10 mouse cellular contexts compared by ENCODE assay signal in genomic region chr12:83375015-83375831, GRCm38 (mm10).
DNase-seq lines count a peak whose midpoint lies in the region; ATAC-seq and TF ChIP-seq lines count a peak whose summit lies in the region.
"Had no signal": no experiment of that assay in that cellular context is flagged by ENCODE, and none has a peak within 500 bp of the region (broad histone marks: within the 10 kb centered on the region; RNA-seq: fewer than 3 reads in every experiment).

No protein-coding gene starts in this region.

- ATAC-seq in forebrain, embryonic 14.5 days: no peak
- peak; percentile 93 for ATAC-seq in erythroid progenitor cell, adult 5-6 weeks (replicated peaks; ENCODE audit: low FRiP score, poor library complexity, severe bottlenecking)
- 0 out of 2 replicates have a peak, but pooled peaks have one; percentile 38 for ATAC-seq in intestine, postnatal 0 days
- ATAC-seq in stomach, embryonic 16.5 days (ENCODE audit: insufficient read depth, low FRiP score): peak; percentile 74; the same call in 1 of the 2 replicates
- ATAC-seq in forebrain, embryonic 11.5 days (replicated peaks; ENCODE audit: low FRiP score): no peak

- no peaks in the 10 kb centered on the region for H3K36me3 ChIP-seq in forebrain, embryonic 10.5 days (replicated peaks)
- no peaks in the 10 kb centered on the region for H3K36me3 ChIP-seq in forebrain, embryonic 14.5 days (ENCODE audit: control insufficient read depth, insufficient read depth, low read length)
- no peaks in the 10 kb centered on the region for H3K36me3 ChIP-seq in intestine, postnatal 0 days (ENCODE audit: control insufficient read depth, insufficient read depth)
- H3K36me3 ChIP-seq in stomach, embryonic 16.5 days (ENCODE audit: control insufficient read depth, insufficient read depth, low read length): no peaks in the 10 kb centered on the region
- no peaks in the 10 kb centered on the region for H3K36me3 ChIP-seq in forebrain, embryonic 11.5 days (ENCODE audit: control insufficient read depth, insufficient read depth, low read length)
- H3K36me3 ChIP-seq: embryonic facial prominence, embryonic 13.5 days had no signal

- H3K4me1 ChIP-seq in forebrain, embryonic 10.5 days: peaks cover 11% of the 10 kb centered on the region
- no peaks in the 10 kb centered on the region for H3K4me1 ChIP-seq in forebrain, embryonic 14.5 days (ENCODE audit: control insufficient read depth, insufficient read depth, low read length)
- no peaks in the 10 kb centered on the region for H3K4me1 ChIP-seq in intestine, postnatal 0 days (replicated peaks; ENCODE audit: control insufficient read depth, insufficient read depth, low read length)
- H3K4me1 ChIP-seq in stomach, embryonic 16.5 days (ENCODE audit: control insufficient read depth, insufficient read depth, low read length): no peaks in the 10 kb centered on the region
- no peaks in the 10 kb centered on the region for H3K4me1 ChIP-seq in forebrain, embryonic 11.5 days (replicated peaks; ENCODE audit: control insufficient read depth, insufficient read depth, low read length)
- H3K4me1 ChIP-seq: embryonic facial prominence, embryonic 13.5 days had no signal

- H3K4me2 ChIP-seq in forebrain, embryonic 14.5 days (ENCODE audit: low read length): no peak overlapping the region
- no peak overlapping the region for H3K4me2 ChIP-seq in intestine, postnatal 0 days (replicated peaks; ENCODE audit: low read depth)
- no peak overlapping the region for H3K4me2 ChIP-seq in stomach, embryonic 16.5 days (ENCODE audit: low read depth, low read length)
- no peak overlapping the region for H3K4me2 ChIP-seq in forebrain, embryonic 11.5 days (ENCODE audit: low read depth, low read length, severe bottlenecking)
- H3K4me2 ChIP-seq: embryonic facial prominence, embryonic 13.5 days had no signal

- H3K27ac ChIP-seq in forebrain, embryonic 10.5 days: peak overlapping the region; percentile 30; the same call in 1 of the 2 replicates
- no peak overlapping the region for H3K27ac ChIP-seq in forebrain, embryonic 14.5 days (ENCODE audit: low read depth, low read length)
- no peak overlapping the region for H3K27ac ChIP-seq in intestine, postnatal 0 days (ENCODE audit: low read depth, low read length)
- H3K27ac ChIP-seq in stomach, embryonic 16.5 days (ENCODE audit: low read length): no peak overlapping the region
- H3K27ac ChIP-seq in left cerebral cortex, adult 2 months: no peak overlapping the region
- H3K27ac ChIP-seq in forebrain, embryonic 11.5 days (ENCODE audit: low read depth, low read length): no peak overlapping the region
- H3K27ac ChIP-seq: embryonic facial prominence, embryonic 13.5 days had no signal

- 86% methylated on average over 12 of the region's 12 CpGs for WGBS in forebrain, embryonic 10.5 days
- WGBS in forebrain, embryonic 14.5 days: 90% methylated on average over 12 of the region's 12 CpGs
- 73% methylated on average over 12 of the region's 12 CpGs for WGBS in intestine, postnatal 0 days
- WGBS in stomach, embryonic 16.5 days: 67% methylated on average over 12 of the region's 12 CpGs
- 87% methylated on average over 12 of the region's 12 CpGs for WGBS in forebrain, embryonic 11.5 days

- DNase-seq in forebrain, embryonic 10.5 days (ENCODE audit: extremely low spot score, low spot score): no peak
- no peak for DNase-seq in forebrain, embryonic 14.5 days (ENCODE audit: low spot score)
- DNase-seq in left cerebral cortex, adult 2 months (ENCODE audit: extremely low spot score in 1 of 2, low spot score in 2 of 2): no peak
- no peak for DNase-seq in retina, embryonic 14.5 days (ENCODE audit: low spot score)
- no peak for DNase-seq in forebrain, embryonic 11.5 days (ENCODE audit: low spot score)
- DNase-seq: kidney, adult 2 months had no signal

- intact Hi-C loops in left cerebral cortex, adult 2 months (cut with DNase I): no loop called here

- no peaks in the 10 kb centered on the region for H3K9me3 ChIP-seq in forebrain, embryonic 10.5 days
- H3K9me3 ChIP-seq in forebrain, embryonic 14.5 days (replicated peaks; ENCODE audit: control insufficient read depth, low read length): no peaks in the 10 kb centered on the region
- H3K9me3 ChIP-seq in intestine, postnatal 0 days (ENCODE audit: control insufficient read depth): no peaks in the 10 kb centered on the region
- no peaks in the 10 kb centered on the region for H3K9me3 ChIP-seq in stomach, embryonic 16.5 days (replicated peaks; ENCODE audit: control insufficient read depth, low read length)
- no peaks in the 10 kb centered on the region for H3K9me3 ChIP-seq in forebrain, embryonic 11.5 days (ENCODE audit: control insufficient read depth, low read length)
- H3K9me3 ChIP-seq: embryonic facial prominence, embryonic 13.5 days had no signal

- no peak for TF ChIP-seq CTCF in intestine, postnatal 0 days (IDR thresholded peaks at IDR 0.05; ENCODE audit: low read depth)
- no peak for TF ChIP-seq CTCF in left cerebral cortex, adult 2 months (IDR thresholded peaks at IDR 0.05)

- no peak overlapping the region for H3K4me3 ChIP-seq in forebrain, embryonic 10.5 days
- no peak overlapping the region for H3K4me3 ChIP-seq in forebrain, embryonic 14.5 days (ENCODE audit: low read depth, low read length)
- H3K4me3 ChIP-seq in intestine, postnatal 0 days (ENCODE audit: low read depth, low read length): no peak overlapping the region
- H3K4me3 ChIP-seq in stomach, embryonic 16.5 days (replicated peaks; ENCODE audit: low read length): no peak overlapping the region
- H3K4me3 ChIP-seq in left cerebral cortex, adult 2 months: no peak overlapping the region
- H3K4me3 ChIP-seq in forebrain, embryonic 11.5 days (ENCODE audit: low read depth, low read length): no peak overlapping the region
- H3K4me3 ChIP-seq: embryonic facial prominence, embryonic 13.5 days had no signal

- H3K27me3 ChIP-seq in forebrain, embryonic 10.5 days (ENCODE audit: poor library complexity, severe bottlenecking): no peaks in the 10 kb centered on the region
- H3K27me3 ChIP-seq in forebrain, embryonic 14.5 days (replicated peaks; ENCODE audit: control insufficient read depth, insufficient read depth, low read length): no peaks in the 10 kb centered on the region
- H3K27me3 ChIP-seq in intestine, postnatal 0 days (replicated peaks; ENCODE audit: control insufficient read depth, insufficient read depth, low read length): no peaks in the 10 kb centered on the region
- no peaks in the 10 kb centered on the region for H3K27me3 ChIP-seq in stomach, embryonic 16.5 days (ENCODE audit: control insufficient read depth, insufficient read depth, low read length)
- H3K27me3 ChIP-seq in forebrain, embryonic 11.5 days (ENCODE audit: control insufficient read depth, insufficient read depth, low read length): no peaks in the 10 kb centered on the region
- H3K27me3 ChIP-seq: embryonic facial prominence, embryonic 13.5 days had no signal

- H3K9ac ChIP-seq in forebrain, embryonic 14.5 days (ENCODE audit: low read length): no peak overlapping the region
- no peak overlapping the region for H3K9ac ChIP-seq in intestine, postnatal 0 days (ENCODE audit: low read depth, low read length)
- H3K9ac ChIP-seq in stomach, embryonic 16.5 days (ENCODE audit: low read length): no peak overlapping the region
- no peak overlapping the region for H3K9ac ChIP-seq in forebrain, embryonic 11.5 days (ENCODE audit: low read length)
- H3K9ac ChIP-seq: embryonic facial prominence, embryonic 13.5 days had no signal

Comparison
In these comparisons a context has a peak if more than half of its experiments do, and no peak if none do; other contexts are left out.
1. ATAC-seq: peak in erythroid progenitor cell, adult 5-6 weeks (single experiment), intestine, postnatal 0 days (single experiment) and stomach, embryonic 16.5 days (single experiment); none in forebrain, embryonic 14.5 days (single experiment) and forebrain, embryonic 11.5 days (single experiment).